Mouse (Mus musculus): Measurements from ENCODE around the gene Vamp8. TPM values are rescaled to one million over a fixed set of nuclear protein-coding genes. Genes with fewer than 3 reads are reported as not detected.

The Vamp8 gene
- polyA plus RNA-seq, 1 experiment from 2014 or later = 183 TPM

GRCm38 (mm10) chr6:72357164-72358079 is 33.1 kb downstream of the Vamp8 start:
- WGBS = 59% methylated on average over 5 of the region's 5 CpGs

GRCm38 (mm10) chr6:72356001-72356532 is 34.4 kb downstream of the Vamp8 start:
- peaks cover 27% of the 10 kb centered on the region for H3K4me1 ChIP-seq (replicated peaks; ENCODE audit: control insufficient read depth, insufficient read depth, low read length)
- no peak overlapping the region for H3K27ac ChIP-seq (ENCODE audit: low read depth)
- H3K4me2 ChIP-seq (ENCODE audit: low read length) = peak overlapping the region; percentile 94
- WGBS = 36% methylated on average over 8 of the region's 8 CpGs
- H3K36me3 ChIP-seq (ENCODE audit: control insufficient read depth, insufficient read depth, low read length) = peaks cover 28% of the 10 kb centered on the region
- ATAC-seq (replicated peaks; ENCODE audit: low FRiP score, low TSS enrichment, low read depth) (no peak), DNase-seq (ENCODE audit: low spot score) (no peak)
- no peaks in the 10 kb centered on the region for H3K9me3 ChIP-seq (ENCODE audit: control insufficient read depth, low read length)
- H3K4me3 ChIP-seq (ENCODE audit: low read depth, low read length) = peak overlapping the region; percentile 57
- peak overlapping the region; percentile 57 for H3K9ac ChIP-seq (ENCODE audit: low read length)
- no peaks in the 10 kb centered on the region for H3K27me3 ChIP-seq (replicated peaks; ENCODE audit: control insufficient read depth, insufficient read depth, low read length)

More at GRCm38 (mm10) chr6:72357164-72358079, 33.1 kb downstream of the Vamp8 start:
- no peak for ATAC-seq (replicated peaks; ENCODE audit: low FRiP score, low TSS enrichment, low read depth)
- Histone ChIP-seq H3K27ac (ENCODE audit: low read depth) (no peak overlapping the region), H3K4me1 (replicated peaks; ENCODE audit: control insufficient read depth, insufficient read depth, low read length) (peaks cover 31% of the 10 kb centered on the region), H3K27me3 (replicated peaks; ENCODE audit: control insufficient read depth, insufficient read depth, low read length) (no peaks in the 10 kb centered on the region), H3K36me3 (ENCODE audit: control insufficient read depth, insufficient read depth, low read length) (peaks cover 26% of the 10 kb centered on the region), H3K4me3 (ENCODE audit: low read depth, low read length) (no peak overlapping the region), H3K9ac (ENCODE audit: low read length) (no peak overlapping the region), H3K9me3 (ENCODE audit: control insufficient read depth, low read length) (no peaks in the 10 kb centered on the region), H3K4me2 (ENCODE audit: low read length) (no peak overlapping the region)
- no peak for DNase-seq (ENCODE audit: low spot score)

- peaks cover 36% of the 10 kb centered on the region for H3K36me3 ChIP-seq (ENCODE audit: control insufficient read depth, insufficient read depth, low read length)
- no peak within 1 kb of the TSS for H3K27ac ChIP-seq (ENCODE audit: low read depth)
- H3K4me3 ChIP-seq (ENCODE audit: low read depth, low read length) = peak within 1 kb of the TSS; percentile 57
- peaks cover 20% of the 10 kb centered on the region for H3K4me1 ChIP-seq (replicated peaks; ENCODE audit: control insufficient read depth, insufficient read depth, low read length)
- H3K9me3 ChIP-seq (ENCODE audit: control insufficient read depth, low read length) = no peaks in the 10 kb centered on the region
- H3K27me3 ChIP-seq (replicated peaks; ENCODE audit: control insufficient read depth, insufficient read depth, low read length) = no peaks in the 10 kb centered on the region
- DNase-seq (ENCODE audit: low spot score) (peak; percentile 85), ATAC-seq (replicated peaks; ENCODE audit: low FRiP score, low TSS enrichment, low read depth) (peak; percentile 91)
- peak within 1 kb of the TSS; percentile 94 for H3K4me2 ChIP-seq (ENCODE audit: low read length)
- under 1% methylated on average over 63 of the region's 71 CpGs for WGBS
- H3K9ac ChIP-seq (ENCODE audit: low read length) = peak within 1 kb of the TSS; percentile 57
These were observed 35.2 kb downstream of the Vamp8 start, which contains the start of gene Tmem150a for GRCm38 (mm10) chr6:72355066-72355911. Gene Tmem150a (plus strand): TSS chr6:72355447.

- peaks cover 36% of the 10 kb centered on the region for H3K36me3 ChIP-seq (ENCODE audit: control insufficient read depth, insufficient read depth, low read length)
- DNase-seq (ENCODE audit: low spot score) (no peak), ATAC-seq (replicated peaks; ENCODE audit: low FRiP score, low TSS enrichment, low read depth) (no peak)
- H3K27me3 ChIP-seq (replicated peaks; ENCODE audit: control insufficient read depth, insufficient read depth, low read length) = no peaks in the 10 kb centered on the region
- no peak overlapping the region for H3K9ac ChIP-seq (ENCODE audit: low read length)
- H3K4me1 ChIP-seq (replicated peaks; ENCODE audit: control insufficient read depth, insufficient read depth, low read length) = peaks cover 17% of the 10 kb centered on the region
- no peak overlapping the region for H3K4me2 ChIP-seq (ENCODE audit: low read length)
- H3K4me3 ChIP-seq (ENCODE audit: low read depth, low read length) = no peak overlapping the region
- H3K9me3 ChIP-seq (ENCODE audit: control insufficient read depth, low read length) = no peaks in the 10 kb centered on the region
- no peak overlapping the region for H3K27ac ChIP-seq (ENCODE audit: low read depth)
- WGBS = 79% methylated on average over 1 of the region's 1 CpGs
These were observed 36.5 kb downstream of the Vamp8 start for GRCm38 (mm10) chr6:72354025-72354424.

DNA sequence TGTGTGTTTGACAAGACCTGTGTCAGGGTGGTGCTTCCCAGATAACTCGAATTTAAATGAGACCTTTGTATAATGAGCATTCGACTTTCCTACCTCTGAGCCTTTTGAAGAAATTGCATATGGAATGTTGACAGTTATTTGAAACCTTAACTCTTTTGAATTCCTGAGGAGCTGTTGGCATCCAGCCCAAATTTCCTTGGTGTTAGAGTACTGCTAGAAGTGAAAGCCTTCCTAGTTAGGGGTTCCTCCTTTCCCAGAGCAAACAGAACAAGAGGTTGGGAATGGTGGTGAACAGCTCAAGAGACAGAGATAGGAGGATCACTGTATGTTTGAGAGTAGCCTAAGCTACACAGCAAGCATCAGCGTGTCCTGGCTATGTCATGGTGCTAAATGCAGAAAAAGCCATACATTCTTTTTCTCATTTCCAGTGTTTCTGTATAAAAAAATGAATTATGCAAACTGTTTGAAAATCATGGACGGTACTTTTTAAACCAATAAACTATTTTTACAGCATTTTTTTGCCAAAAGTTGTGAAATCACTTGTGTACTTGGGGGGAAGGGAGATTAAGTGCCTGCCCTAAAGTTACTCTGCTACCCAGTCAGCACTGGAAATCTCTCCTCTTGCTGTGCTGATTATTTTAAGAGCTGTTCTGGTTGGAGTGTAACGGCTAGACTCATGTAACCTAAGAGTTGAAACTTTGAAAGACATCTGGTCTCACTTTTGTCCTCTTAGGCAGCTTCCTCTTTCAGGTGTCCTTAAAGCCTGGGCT is 37.7 kb downstream of the Vamp8 start:
- Histone ChIP-seq H3K9ac (ENCODE audit: low read length) (no peak overlapping the region), H3K4me2 (ENCODE audit: low read length) (no peak overlapping the region)
- 70% methylated on average over 5 of the region's 5 CpGs for WGBS

GRCm38 (mm10) chr6:72350214-72350613 is 40.3 kb downstream of the Vamp8 start:
- H3K4me1 ChIP-seq (replicated peaks; ENCODE audit: control insufficient read depth, insufficient read depth, low read length) = peaks cover 20% of the 10 kb centered on the region
- 89% methylated on average over 2 of the region's 2 CpGs for WGBS
- H3K9me3 ChIP-seq (ENCODE audit: control insufficient read depth, low read length) = no peaks in the 10 kb centered on the region
- no peak overlapping the region for H3K4me2 ChIP-seq (ENCODE audit: low read length)
- peaks cover 29% of the 10 kb centered on the region for H3K36me3 ChIP-seq (ENCODE audit: control insufficient read depth, insufficient read depth, low read length)
- H3K27me3 ChIP-seq (replicated peaks; ENCODE audit: control insufficient read depth, insufficient read depth, low read length) = no peaks in the 10 kb centered on the region
- DNase-seq (ENCODE audit: low spot score) (no peak), ATAC-seq (replicated peaks; ENCODE audit: low FRiP score, low TSS enrichment, low read depth) (no peak)
- no peak overlapping the region for H3K27ac ChIP-seq (ENCODE audit: low read depth)
- no peak overlapping the region for H3K4me3 ChIP-seq (ENCODE audit: low read depth, low read length)
- no peak overlapping the region for H3K9ac ChIP-seq (ENCODE audit: low read length)

More for the DNA sequence above, 37.7 kb downstream of the Vamp8 start:
- Histone ChIP-seq H3K9me3 (ENCODE audit: control insufficient read depth, low read length) (no peaks in the 10 kb centered on the region), H3K27ac (ENCODE audit: low read depth) (no peak overlapping the region), H3K4me1 (replicated peaks; ENCODE audit: control insufficient read depth, insufficient read depth, low read length) (peaks cover 25% of the 10 kb centered on the region), H3K27me3 (replicated peaks; ENCODE audit: control insufficient read depth, insufficient read depth, low read length) (no peaks in the 10 kb centered on the region), H3K36me3 (ENCODE audit: control insufficient read depth, insufficient read depth, low read length) (peaks cover 32% of the 10 kb centered on the region), H3K4me3 (ENCODE audit: low read depth, low read length) (no peak overlapping the region)
- ATAC-seq (replicated peaks; ENCODE audit: low FRiP score, low TSS enrichment, low read depth) (no peak), DNase-seq (ENCODE audit: low spot score) (no peak)

GRCm38 (mm10) chr6:72348411-72348810 is 42.1 kb downstream of the Vamp8 start:
- Histone ChIP-seq H3K4me2 (ENCODE audit: low read length) (peak overlapping the region; percentile 87), H3K4me3 (ENCODE audit: low read depth, low read length) (no peak overlapping the region), H3K9me3 (ENCODE audit: control insufficient read depth, low read length) (no peaks in the 10 kb centered on the region), H3K4me1 (replicated peaks; ENCODE audit: control insufficient read depth, insufficient read depth, low read length) (peaks cover 27% of the 10 kb centered on the region), H3K27me3 (replicated peaks; ENCODE audit: control insufficient read depth, insufficient read depth, low read length) (no peaks in the 10 kb centered on the region), H3K36me3 (ENCODE audit: control insufficient read depth, insufficient read depth, low read length) (peaks cover 29% of the 10 kb centered on the region), H3K9ac (ENCODE audit: low read length) (no peak overlapping the region; the same call in 1 of the 2 replicates), H3K27ac (ENCODE audit: low read depth) (no peak overlapping the region)
- 71% methylated on average over 10 of the region's 10 CpGs for WGBS
- ATAC-seq (replicated peaks; ENCODE audit: low FRiP score, low TSS enrichment, low read depth) (no peak), DNase-seq (ENCODE audit: low spot score) (no peak)
